Mouse (Mus musculus): ENCODE results near the gene Coro2a.

DNA sequence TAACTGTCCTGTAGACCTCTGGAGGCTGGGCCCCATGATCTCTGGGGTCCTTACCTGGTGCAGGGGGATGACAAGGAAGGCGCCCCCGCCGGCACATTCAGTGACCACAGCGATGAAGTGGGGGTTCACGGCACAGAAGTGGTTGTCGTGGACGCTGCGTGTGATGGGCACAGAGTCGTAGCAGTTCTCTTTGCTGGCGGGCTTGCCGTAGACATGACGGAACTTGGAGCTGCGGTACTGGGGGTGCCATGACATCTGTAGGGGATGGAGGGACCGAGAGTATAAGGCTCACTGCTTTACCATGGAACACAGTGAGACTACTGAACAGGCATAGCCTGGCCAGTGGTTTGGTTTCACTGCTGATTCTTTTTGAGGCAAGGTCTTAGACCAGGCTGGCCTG, 39.2 kb downstream of the Coro2a start:
- no peak for TF ChIP-seq CTCF (IDR thresholded peaks at IDR 0.05; ENCODE audit: extremely low read depth, insufficient read depth, insufficient read length, insufficient replicate concordance)
- TF ChIP-seq POLR2A (IDR thresholded peaks at IDR 0.05; ENCODE audit: low read depth, low read length), result no peak
